Mouse (Mus musculus) colon, adult 2 months (tissue): ENCODE results near the gene Fam120b. TPM values are rescaled to one million over a fixed set of nuclear protein-coding genes. Genes with fewer than 3 reads are reported as not detected.

Source experiments
- polyA plus RNA-seq: library from polyadenylated mRNA; depleted of rRNA; stranded (reverse); fragments of >200 nt; gene quantifications from 2 replicates; pipeline ENCODE4 v1.2.3, GENCODE M21; 2012; rRNA removed

The Fam120b gene
- 10.3 and 10.6 TPM in 2 replicates for polyA plus RNA-seq

GRCm38 (mm10) chr17:15395997-15396675 lies at the start of gene Fam120b:
Fam120b (plus strand) TSS chr17:15396202.

GRCm38 (mm10) chr17:15376494-15377181 lies 19.4 kb upstream of the Fam120b start, which contains the start of gene Dll1:
Dll1 (minus strand) TSS chr17:15376872.

Other genes with a start within 250 kb of the Fam120b start
- gene Dll1, start 19.3 kb upstream of the Fam120b start, polyA plus RNA-seq: 22.0 and 26.8 TPM in 2 replicates
- 46.4 and 86.8 TPM in 2 replicates for gene Psmb1, start 103.5 kb downstream of the Fam120b start, polyA plus RNA-seq
- gene Tbp, start 103.7 kb downstream of the Fam120b start, polyA plus RNA-seq: 20.9 and 26.4 TPM in 2 replicates
- gene Pdcd2, start 131.1 kb downstream of the Fam120b start, polyA plus RNA-seq: 34.8 and 45.6 TPM in 2 replicates
- 1.7 and 2.4 TPM in 2 replicates for gene Prdm9, start 168.2 kb downstream of the Fam120b start, polyA plus RNA-seq